Mouse (Mus musculus): ENCODE measurements around the gene Spata9. TPM values are rescaled to one million over a fixed set of nuclear protein-coding genes. Genes with fewer than 3 reads are reported as not detected.
"Not testable (repeated sequence)": the region's sequence is repeated elsewhere in the genome, so short reads cannot be mapped to it uniquely, and the experiment has no call there.

Gene Spata9
- not detected in 2 replicates for polyA plus RNA-seq (2012; ENCODE audit: insufficient read depth, insufficient read length, low replicate concordance, missing spikeins)

- Histone ChIP-seq H3K27ac (ENCODE audit: insufficient read depth, low read depth, low read length) (no peak within 1 kb of the TSS), H3K4me3 (ENCODE audit: insufficient read depth, low read depth, low read length) (no peak within 1 kb of the TSS), H3K4me1 (ENCODE audit: control insufficient read depth, insufficient read depth, low read length) (no peaks in the 10 kb centered on the region)
- TF ChIP-seq POLR2A (IDR thresholded peaks at IDR 0.05; ENCODE audit: insufficient read depth, low read depth, low read length), result no peak
- no peak for TF ChIP-seq CTCF (IDR thresholded peaks at IDR 0.05; ENCODE audit: insufficient read depth, low read depth, low read length)
- 83% methylated on average over 1 of the region's 1 CpGs for WGBS
These were observed at the start of gene Spata9 for GRCm38 (mm10) chr13:75966850-75967249. TSS of gene Spata9 (plus strand) at chr13:75967150.

GRCm38 (mm10) chr13:75927951-75928350 is 39.0 kb upstream of the Spata9 start:
- no peak for TF ChIP-seq CTCF (IDR thresholded peaks at IDR 0.05; ENCODE audit: insufficient read depth, low read depth, low read length)
- no peak for TF ChIP-seq POLR2A (IDR thresholded peaks at IDR 0.05; ENCODE audit: insufficient read depth, low read depth, low read length)
- H3K27ac ChIP-seq (ENCODE audit: insufficient read depth, low read depth, low read length), result no peak overlapping the region

GRCm38 (mm10) chr13:75929071-75929470 is 37.9 kb upstream of the Spata9 start:
- not testable (repeated sequence) for H3K4me1 ChIP-seq (ENCODE audit: control insufficient read depth, insufficient read depth, low read length); H3K27ac ChIP-seq (ENCODE audit: insufficient read depth, low read depth, low read length); H3K4me3 ChIP-seq (ENCODE audit: insufficient read depth, low read depth, low read length)
- 94% methylated on average over 5 of the region's 5 CpGs for WGBS

More at GRCm38 (mm10) chr13:75927951-75928350, 39.0 kb upstream of the Spata9 start:
- Histone ChIP-seq H3K4me1 (ENCODE audit: control insufficient read depth, insufficient read depth, low read length) (peaks cover 6% of the 10 kb centered on the region), H3K4me3 (ENCODE audit: insufficient read depth, low read depth, low read length) (no peak overlapping the region)

- peaks cover 6% of the 10 kb centered on the region for H3K4me1 ChIP-seq (ENCODE audit: control insufficient read depth, insufficient read depth, low read length)
- H3K4me3 ChIP-seq (ENCODE audit: insufficient read depth, low read depth, low read length), result no peak overlapping the region
- 96% methylated on average over 20 of the region's 20 CpGs for WGBS
- no peak overlapping the region for H3K27ac ChIP-seq (ENCODE audit: insufficient read depth, low read depth, low read length)
- no peak for TF ChIP-seq CTCF (IDR thresholded peaks at IDR 0.05; ENCODE audit: insufficient read depth, low read depth, low read length)
- TF ChIP-seq POLR2A (IDR thresholded peaks at IDR 0.05; ENCODE audit: insufficient read depth, low read depth, low read length), result no peak
These were observed 36.9 kb upstream of the Spata9 start for GRCm38 (mm10) chr13:75930023-75930422.

- TF ChIP-seq CTCF (IDR thresholded peaks at IDR 0.05; ENCODE audit: insufficient read depth, low read depth, low read length) (no peak), POLR2A (IDR thresholded peaks at IDR 0.05; ENCODE audit: insufficient read depth, low read depth, low read length) (no peak)
- peaks cover 6% of the 10 kb centered on the region for H3K4me1 ChIP-seq (ENCODE audit: control insufficient read depth, insufficient read depth, low read length)
- no peak overlapping the region for H3K27ac ChIP-seq (ENCODE audit: insufficient read depth, low read depth, low read length)
- no peak overlapping the region for H3K4me3 ChIP-seq (ENCODE audit: insufficient read depth, low read depth, low read length)
- 37% methylated on average over 2 of the region's 2 CpGs for WGBS
These were observed 36.3 kb upstream of the Spata9 start for GRCm38 (mm10) chr13:75930660-75931059.

- H3K27ac ChIP-seq (ENCODE audit: insufficient read depth, low read depth, low read length), result no peak overlapping the region
- no peak overlapping the region for H3K4me3 ChIP-seq (ENCODE audit: insufficient read depth, low read depth, low read length)
- 11% methylated on average over 5 of the region's 5 CpGs for WGBS
- TF ChIP-seq POLR2A (IDR thresholded peaks at IDR 0.05; ENCODE audit: insufficient read depth, low read depth, low read length) (no peak), CTCF (IDR thresholded peaks at IDR 0.05; ENCODE audit: insufficient read depth, low read depth, low read length) (no peak)
- peaks cover 6% of the 10 kb centered on the region for H3K4me1 ChIP-seq (ENCODE audit: control insufficient read depth, insufficient read depth, low read length)
These were observed 35.9 kb upstream of the Spata9 start for GRCm38 (mm10) chr13:75931073-75931472.

- Histone ChIP-seq H3K4me1 (ENCODE audit: control insufficient read depth, insufficient read depth, low read length) (peaks cover 6% of the 10 kb centered on the region), H3K27ac (ENCODE audit: insufficient read depth, low read depth, low read length) (no peak overlapping the region), H3K4me3 (ENCODE audit: insufficient read depth, low read depth, low read length) (no peak overlapping the region)
- TF ChIP-seq CTCF (IDR thresholded peaks at IDR 0.05; ENCODE audit: insufficient read depth, low read depth, low read length) (no peak), POLR2A (IDR thresholded peaks at IDR 0.05; ENCODE audit: insufficient read depth, low read depth, low read length) (no peak)
- 94% methylated on average over 1 of the region's 1 CpGs for WGBS
These were observed 33.7 kb upstream of the Spata9 start for GRCm38 (mm10) chr13:75933287-75933686.

GRCm38 (mm10) chr13:75938866-75939265 is 28.1 kb upstream of the Spata9 start:
- WGBS, result 70% methylated on average over 5 of the region's 5 CpGs
- Histone ChIP-seq H3K4me3 (ENCODE audit: insufficient read depth, low read depth, low read length) (no peak overlapping the region), H3K4me1 (ENCODE audit: control insufficient read depth, insufficient read depth, low read length) (no peaks in the 10 kb centered on the region), H3K27ac (ENCODE audit: insufficient read depth, low read depth, low read length) (no peak overlapping the region)
- no peak for TF ChIP-seq CTCF (IDR thresholded peaks at IDR 0.05; ENCODE audit: insufficient read depth, low read depth, low read length)

GRCm38 (mm10) chr13:75940791-75941517 is 26.0 kb upstream of the Spata9 start:
- Histone ChIP-seq H3K4me1 (ENCODE audit: control insufficient read depth, insufficient read depth, low read length) (no peaks in the 10 kb centered on the region), H3K27ac (ENCODE audit: insufficient read depth, low read depth, low read length) (no peak overlapping the region), H3K4me3 (ENCODE audit: insufficient read depth, low read depth, low read length) (no peak overlapping the region)
- TF ChIP-seq POLR2A (IDR thresholded peaks at IDR 0.05; ENCODE audit: insufficient read depth, low read depth, low read length), result no peak
- 74% methylated on average over 2 of the region's 2 CpGs for WGBS

All from olfactory bulb, adult 2 months (tissue).